Mouse (Mus musculus): ENCODE data around the gene Lpcat2.

DNA sequence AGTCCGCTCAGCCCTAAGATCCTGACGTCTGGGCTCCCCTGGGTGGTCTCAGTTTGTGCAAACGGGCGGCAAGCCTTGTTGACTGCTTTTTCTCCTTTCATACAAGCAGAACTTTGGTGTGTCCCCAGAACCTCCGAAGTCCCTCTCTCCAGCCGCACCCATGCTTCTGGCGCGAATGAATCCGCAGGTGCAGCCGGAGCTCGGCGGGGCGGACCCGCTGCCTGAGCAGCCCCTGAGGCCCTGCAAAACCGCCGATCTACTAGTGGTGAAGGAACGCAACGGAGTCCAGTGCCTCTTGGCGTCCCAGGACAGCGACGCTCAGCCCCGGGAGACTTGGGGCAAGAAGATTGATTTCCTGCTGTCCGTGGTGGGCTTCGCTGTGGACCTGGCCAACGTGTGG is 105.9 kb downstream of the Lpcat2 start:
- TF ChIP-seq CTCF (IDR thresholded peaks at IDR 0.05; ENCODE audit: borderline replicate concordance, insufficient read depth, low read depth, low read length) (no peak), POLR2A (IDR thresholded peaks at IDR 0.05; ENCODE audit: borderline replicate concordance, insufficient read depth, low read length) (no peak)

Data from cerebellum, adult 2 months (tissue).